Mouse (Mus musculus) thymus, postnatal 4 days (tissue): Measurements from ENCODE around the gene Mat1a.

Experiments used
- DNase-seq: peaks from one replicate; pipeline ENCODE4 v3.0.0; 2021

Gene Mat1a

DNA sequence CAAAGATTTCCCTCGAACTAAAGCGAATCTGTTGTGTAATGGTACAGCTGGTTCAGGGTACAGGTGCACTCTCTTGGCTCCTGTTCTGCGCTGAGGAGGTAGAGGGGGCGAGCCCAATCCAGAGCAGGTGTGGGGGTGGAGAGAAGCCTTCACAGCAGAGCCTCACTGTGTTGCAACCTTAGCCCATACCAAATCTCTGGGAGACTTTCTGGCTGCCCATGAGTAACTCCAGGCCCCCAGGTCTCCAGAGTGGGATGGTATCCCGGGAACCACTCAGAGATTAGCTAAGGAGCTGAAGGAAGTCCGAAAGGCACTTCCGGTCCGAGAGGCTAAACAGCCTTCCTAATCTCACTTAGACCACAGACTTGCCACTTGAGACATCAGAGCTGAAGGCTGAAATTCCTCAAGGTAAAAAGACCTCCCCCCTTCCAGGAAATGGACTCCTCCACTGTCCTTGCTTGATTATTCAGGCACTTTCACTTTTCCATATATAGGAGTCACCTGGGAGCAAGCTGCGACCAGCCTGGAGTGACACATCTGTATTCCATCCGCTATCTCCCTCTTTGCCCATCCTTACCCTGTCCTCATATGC, at the start of gene Mat1a:
Gene Mat1a (plus strand): TSS at position 183 of the 592 bp plus-strand sequence.
- DNase-seq, result no peak

DNA sequence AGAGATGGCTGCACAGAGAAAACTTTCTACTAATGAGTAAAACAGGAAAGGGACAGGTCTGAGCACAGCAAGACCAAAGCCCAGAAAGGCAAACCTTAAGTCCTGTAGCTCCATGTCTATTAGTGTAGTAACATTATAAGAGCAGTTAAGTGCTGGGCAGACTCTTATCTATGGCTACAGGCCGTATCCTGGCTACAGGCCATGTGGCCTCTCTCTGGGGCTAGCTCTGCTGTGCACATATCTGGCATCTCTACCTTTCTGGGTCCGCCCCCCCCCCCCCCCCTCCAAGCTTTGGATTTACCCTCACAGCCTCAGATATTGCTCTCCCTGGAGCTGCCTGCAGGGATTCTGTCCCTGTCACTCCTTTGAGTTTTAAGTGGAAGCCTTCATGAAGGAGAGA, 39.7 kb upstream of the Mat1a start:
- no peak for DNase-seq

DNA sequence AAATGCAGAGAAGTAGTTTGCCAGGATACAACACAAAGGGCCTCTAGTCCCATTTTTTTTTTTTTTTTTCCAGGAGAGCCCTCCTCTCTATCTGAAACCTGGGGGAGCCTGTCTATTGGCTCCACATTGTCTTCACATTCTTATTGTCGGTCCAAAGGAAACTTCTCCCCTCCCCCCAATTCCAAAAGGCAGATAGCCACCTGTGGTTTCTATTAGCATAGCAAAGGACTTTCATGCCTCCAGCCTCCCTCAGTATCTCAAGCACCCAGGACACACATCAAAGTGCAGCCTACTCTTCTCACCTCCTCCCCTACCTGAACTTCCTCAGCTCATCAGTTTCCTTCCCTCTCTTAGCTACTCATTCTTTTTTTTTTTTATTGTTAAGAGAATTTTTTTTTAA, 38.4 kb upstream of the Mat1a start:
- DNase-seq, result no peak

DNA sequence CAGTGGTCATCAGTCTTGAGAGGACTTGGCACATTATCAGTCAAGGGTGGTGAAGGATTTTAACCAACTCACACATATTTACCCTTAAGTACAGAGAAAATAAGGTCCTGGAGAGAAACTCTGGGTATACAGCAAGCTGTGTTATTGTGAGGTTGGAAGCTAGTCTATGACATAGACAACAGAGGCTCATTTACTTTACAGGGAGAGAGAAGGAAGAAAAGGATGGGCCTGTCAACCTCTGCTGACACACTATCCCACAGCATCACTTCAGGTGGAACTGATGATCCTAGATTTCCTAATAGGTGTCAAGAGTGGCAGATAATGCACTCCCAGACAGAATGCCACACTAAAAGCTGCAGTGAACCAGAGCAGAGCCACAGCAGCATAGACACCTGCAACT, 35.7 kb upstream of the Mat1a start, which contains the start of gene Dydc2:
Gene Dydc2 (minus strand): TSS at position 101 of the 400 bp plus-strand sequence.
- no peak for DNase-seq

DNA sequence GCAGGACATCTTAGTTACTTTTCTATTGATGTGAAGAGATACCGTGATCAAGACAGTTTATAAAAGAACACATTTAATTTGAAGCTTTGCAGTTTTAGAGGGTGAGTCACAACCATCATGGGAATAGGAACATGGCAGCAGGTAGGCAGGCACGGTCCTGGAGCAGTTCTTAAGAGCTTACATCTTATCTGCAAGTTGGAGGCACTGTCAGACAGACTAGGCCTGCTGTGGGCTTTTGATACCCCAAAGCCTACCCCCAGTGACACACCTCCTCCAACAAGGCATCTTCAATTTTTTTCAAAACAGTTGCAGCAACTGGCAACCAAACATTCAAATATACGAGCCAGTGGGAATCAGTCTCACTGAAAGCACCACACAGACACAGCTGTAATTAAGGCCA, 34.5 kb upstream of the Mat1a start:
- DNase-seq, result no peak

DNA sequence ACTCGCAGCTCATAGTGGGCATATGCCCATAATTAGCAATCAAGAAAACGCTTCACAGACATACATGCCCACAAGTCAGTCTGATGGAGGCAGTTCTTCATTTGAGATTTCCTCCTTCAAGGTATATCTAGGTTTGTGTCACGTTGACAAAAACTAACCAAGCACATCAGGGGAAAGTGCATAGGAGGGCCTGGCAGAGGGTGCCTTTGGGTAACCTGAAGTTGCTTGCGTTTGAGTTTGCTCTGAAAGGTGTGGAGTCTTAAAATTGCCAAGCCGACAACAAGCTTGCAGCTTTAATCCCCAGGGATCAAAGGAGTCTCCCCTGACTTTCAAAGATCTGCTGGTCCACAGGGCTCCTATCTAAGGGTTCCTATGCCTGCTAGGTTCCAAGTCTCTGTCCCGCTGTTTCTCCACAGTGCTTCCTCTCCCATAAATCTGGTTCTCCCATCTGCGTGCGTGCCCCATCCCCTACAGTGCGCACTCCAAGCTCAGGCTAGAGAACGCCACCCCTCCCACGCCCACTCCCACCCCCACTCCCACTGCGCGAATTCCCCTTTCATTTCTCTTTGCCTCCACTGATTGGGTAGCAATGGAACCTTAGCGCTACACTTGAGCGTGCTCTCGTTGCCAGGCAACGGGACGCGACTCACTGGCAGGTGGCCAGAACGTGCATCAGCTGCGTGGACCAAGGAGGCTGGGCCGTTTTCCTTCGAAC, 32.4 kb upstream of the Mat1a start, which contains the start of gene Dydc1:
Gene Dydc1 (plus strand): TSS at position 683 of the 715 bp plus-strand sequence.
- DNase-seq, result peak; percentile 33

DNA sequence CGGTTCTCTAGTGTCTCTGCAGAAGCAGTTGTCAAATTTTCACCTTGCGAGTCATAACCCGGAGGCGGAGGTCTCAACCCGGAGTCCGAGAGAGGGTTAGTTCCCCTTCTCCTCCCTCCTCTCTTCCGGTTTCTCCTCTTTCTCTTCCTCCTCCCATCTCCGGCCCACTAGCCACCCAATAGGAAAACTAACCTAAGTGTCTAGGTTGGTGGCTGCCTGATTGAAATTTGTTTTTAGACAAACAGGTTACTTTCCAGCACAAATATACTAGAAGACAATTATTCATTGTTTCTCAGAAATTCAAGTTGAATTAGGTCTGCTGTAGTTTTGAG, 31.9 kb upstream of the Mat1a start:
- DNase-seq, result no peak

DNA sequence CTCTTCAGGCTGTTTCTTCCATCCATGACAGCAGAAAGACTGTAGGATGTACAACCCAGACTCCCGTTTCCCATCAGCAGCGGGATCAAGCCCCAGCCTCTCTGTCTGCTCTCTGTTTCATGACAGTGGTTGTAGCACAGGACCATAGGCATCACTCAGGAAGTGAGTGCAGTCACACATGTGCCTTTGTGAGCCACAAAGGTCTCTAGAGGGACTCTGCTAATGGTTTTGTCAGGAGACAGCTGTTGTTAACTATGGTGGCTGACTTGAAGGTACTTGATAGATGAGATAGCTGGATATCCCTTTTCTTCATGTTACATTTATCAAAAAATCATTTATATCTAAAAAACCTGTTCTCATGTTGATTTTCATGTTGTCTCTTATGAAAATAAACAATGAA, 22.4 kb upstream of the Mat1a start:
- no peak for DNase-seq

DNA sequence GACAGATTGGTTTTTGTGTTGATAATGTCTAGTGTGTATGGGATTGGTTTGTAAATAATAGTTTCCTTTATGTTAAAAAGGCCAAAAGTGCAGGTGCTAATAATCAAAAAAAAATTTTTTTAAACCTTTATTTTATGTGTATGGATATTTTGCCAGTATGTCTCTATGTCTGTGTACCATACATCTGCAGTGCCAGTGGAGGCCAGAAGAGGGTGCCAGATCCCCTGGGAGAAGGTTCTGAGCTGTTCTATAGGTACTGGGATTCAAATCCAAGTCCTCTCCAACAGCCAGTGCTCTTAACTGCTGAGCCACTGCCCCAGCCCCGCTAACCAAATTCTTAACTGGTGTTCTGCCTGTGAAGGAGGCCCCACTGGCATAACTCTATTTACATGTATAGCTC, 17.3 kb upstream of the Mat1a start:
- peak; percentile 62 for DNase-seq

DNA sequence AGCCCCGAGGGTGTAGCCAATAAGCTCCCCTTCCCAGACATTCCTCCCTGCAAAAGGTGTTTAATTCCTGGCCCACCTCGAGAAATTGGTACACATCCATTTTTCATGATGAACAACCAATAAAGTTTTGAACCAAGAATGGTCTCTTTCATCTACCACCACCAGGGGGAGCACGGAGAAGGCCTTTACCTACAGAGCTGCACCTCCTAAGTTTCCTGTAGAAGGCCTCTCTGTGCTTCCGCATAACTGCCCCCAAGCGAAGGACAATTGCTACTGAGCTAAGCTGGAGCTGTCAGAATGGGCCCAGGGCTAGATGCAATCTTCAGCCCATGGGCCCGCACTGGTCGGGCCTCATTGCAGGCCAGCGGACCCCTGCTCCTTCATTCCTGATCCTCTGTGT, 14.1 kb upstream of the Mat1a start:
- DNase-seq, result peak; percentile 51

DNA sequence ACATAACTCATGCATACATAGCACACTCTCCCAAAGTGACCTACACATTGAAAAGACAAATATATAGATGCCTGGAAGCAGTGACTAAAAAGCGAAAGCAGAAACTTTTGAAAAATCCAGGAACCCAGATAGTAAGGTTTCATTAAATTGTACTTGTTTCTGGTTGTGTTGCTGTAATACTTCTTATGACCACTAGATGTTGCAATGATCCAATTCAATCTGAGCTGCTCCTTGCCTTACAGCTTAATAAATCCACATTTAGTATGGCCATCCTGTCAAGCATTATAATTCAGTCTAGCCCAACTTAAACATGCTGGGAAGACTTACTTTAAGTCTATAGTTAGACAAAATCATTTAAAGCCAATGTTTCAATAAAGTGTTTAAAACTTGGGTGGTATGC, 10.7 kb upstream of the Mat1a start:
- no peak for DNase-seq

DNA sequence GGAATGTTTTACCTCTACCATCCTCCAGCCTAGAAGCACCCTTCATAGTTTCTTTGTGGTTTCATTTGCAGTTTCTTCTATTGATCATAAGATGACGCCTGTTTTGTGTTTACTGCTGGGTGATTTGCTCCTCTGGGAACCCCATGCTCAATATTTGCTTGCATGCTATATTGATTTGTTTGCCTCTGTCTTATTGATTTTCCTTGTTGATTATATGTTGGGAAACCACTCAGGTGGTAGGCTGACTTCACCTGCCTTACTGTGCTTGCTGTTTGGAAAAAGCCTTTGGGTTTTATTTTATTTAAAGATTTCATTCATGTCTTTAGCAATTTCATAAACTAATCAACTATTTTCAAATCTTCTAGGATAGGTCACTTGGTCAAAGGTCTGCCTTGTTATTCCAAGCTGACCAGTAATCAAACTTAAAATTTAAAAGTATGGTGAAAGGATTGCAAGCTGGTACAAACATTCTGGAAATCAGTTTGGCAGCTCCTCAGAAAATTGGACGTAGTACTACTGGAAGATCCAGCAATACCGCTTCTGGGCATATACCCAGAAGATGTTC, 8.5 kb upstream of the Mat1a start:
- no peak for DNase-seq

DNA sequence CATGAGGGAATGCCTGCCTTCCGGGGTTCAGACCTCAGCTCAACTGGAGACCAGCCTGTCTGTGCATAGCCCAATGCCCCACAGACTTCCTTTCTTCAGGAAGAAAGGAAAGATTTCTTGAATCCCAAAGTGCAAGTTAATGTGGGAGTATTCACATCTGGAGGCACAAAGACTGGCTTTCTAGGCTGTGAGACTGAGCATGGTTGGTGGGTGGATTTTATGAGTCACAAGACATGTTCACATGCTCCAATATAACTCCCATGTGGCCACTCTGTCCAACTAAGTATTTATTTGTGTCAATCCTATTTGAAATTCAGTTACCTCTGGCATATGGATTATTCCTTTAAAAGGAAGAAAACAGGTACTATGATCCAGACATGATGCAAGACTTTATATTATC, 6.1 kb upstream of the Mat1a start:
- DNase-seq, result no peak

DNA sequence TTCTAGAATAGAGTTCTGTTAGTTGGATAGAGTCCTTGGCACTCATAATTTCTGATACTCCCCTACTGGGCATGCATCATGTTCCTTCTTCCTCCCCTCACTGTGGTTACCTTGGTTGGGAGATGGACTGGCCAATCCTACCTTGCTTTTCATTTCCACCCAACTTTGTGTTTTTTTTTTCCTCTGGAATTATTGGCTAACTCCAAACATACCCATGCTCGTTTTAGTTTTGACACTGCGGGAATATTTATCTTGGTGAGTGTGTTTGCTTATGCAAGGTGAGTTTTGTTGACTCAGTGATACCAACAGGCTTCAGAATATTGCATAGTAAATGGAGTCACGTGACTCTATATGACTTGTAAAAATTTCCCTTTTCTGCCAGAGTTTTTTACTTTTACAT, 4.1 kb upstream of the Mat1a start:
- DNase-seq, result no peak

DNA sequence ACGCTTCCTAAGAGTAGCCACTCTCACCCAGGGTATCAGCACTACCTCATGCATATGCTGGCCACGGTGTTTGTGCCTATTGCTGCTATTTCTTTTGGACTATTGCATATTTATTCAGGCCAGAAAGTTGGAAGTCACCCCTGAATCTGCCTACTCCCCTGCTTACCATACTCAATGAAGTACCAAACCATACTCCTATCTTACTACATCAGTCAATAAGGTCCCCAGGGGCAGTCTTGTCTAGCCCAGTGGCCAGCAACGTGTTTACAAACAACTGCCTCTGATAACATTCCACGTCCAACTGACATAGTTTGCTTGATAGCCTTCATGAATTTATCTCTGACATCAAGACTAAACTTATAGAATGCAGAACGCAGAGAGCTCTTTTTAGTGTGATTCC, 3.6 kb upstream of the Mat1a start:
- DNase-seq, result no peak

DNA sequence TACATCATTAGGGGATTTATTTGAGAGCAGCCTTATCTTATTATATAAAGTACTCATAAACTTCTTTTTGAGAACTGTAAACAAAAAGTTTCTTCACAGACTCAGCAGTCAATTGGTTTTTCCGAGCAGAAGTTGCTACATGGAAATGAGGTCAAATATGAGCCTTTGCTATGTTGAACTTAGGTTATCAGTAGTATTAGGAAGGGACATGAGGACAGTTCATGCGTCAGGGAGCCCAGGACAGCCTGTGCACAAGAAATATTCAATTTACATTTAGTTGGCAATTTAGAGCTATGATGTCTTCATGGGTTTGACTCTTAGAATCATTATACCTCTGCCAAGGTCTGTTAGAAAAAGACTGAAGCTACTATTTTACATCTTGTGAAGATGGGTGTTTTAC, 2.6 kb upstream of the Mat1a start:
- no peak for DNase-seq

DNA sequence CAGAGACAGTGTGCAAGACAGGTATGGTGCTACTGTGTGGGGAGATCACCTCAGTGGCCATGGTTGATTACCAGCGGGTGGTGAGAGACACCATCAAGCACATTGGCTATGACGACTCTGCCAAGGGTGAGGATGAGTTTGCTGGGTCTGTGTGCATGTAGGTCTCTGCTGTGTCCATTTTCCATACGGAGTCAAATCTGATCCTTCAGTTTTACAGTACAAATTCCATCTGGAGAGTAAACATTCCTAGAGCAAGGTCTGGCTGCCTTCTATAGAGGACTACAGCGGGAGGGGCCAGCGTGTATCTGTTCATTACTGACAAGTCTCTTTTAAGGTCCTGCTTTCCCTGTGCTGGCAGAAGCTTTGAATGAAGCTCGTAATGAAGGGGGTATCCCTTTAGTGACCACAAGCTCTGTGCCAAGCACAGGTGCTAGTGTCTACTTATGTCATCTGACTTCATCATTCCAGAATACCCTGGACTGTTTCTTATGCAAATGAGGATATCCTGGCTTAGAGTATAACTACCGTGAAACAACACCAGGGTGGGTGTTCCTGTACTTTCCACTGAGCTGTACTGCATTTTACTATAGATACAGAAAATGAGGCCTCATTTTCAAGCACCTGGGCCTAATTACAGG, 6.3 kb downstream of the Mat1a start:
- no peak for DNase-seq

DNA sequence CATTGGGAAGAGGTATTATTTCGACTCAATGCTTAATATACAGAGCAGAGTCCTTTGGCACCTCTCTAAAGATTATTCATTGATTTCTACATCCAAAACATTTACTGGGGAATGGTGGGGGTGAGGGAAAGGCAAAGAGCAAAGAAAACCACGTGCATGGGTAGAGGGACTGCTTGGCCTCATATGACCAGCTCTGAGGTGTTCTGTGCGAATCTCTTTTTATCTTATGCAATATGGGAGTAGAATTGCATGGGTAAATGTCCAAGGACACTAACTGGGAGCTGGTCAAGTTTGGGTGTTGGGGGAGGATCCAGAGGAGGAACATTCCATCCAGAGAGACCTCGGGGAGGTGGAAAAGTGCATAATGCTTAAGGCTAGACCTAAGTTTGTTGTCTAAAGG, 8.1 kb downstream of the Mat1a start:
- no peak for DNase-seq

DNA sequence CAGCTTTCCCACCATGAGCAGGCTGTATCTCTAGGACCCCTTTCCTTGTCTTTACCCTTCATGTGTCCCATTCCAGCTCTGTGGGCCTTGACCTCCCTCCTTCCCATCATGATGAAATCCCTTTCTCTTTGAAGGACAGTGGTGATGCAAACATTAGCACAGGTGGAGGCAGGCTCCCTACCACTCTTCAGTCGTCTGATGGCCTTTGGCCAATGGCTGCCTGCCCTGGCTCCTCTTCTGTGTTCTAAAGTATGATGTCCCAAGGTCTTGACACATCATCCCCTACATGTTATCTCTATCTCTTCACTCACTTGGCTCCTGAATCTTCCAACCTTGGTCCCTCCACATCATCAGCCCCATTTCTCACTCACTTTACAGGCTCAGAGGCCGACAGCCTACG, 11.4 kb downstream of the Mat1a start:
- no peak for DNase-seq

DNA sequence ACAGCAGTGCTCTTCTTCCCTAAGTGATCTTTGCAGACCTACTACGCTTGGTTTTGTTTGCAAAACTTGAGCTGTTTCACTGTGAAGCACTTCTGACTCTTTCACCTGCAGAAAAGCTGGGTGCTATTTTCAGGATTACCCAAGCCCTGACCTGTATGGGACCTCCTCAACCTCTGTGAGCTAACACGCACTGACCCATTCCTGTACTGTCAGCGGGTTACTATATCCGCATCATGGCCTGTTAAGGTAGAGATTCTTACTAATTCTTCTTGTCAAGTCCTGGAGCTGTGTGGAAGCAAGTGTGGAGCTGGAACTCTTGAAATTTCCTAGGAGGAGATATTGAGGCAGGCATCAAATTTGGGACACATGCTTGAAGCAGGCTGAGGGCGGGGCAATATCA, 19.8 kb downstream of the Mat1a start:
- no peak for DNase-seq

DNA sequence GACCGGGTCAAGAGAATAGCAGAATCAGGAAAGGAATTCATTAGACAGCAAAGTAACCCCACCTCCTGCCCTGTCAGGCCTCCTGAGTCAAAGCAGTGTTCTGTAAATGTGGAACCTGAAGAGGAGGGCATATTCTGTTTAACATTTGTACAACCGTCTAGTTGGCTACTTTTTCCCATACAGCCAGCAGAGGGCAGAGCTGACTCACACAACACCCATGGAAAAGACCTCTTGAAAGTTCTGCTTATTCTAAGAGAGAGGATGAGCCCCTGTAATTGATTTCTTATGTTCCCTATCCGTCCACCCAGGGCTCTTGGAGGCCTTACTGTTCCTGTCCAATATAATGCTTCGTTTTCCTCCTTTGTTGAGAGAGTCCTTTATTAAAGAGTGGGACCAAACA, 23.2 kb downstream of the Mat1a start:
- peak; percentile 9 for DNase-seq

DNA sequence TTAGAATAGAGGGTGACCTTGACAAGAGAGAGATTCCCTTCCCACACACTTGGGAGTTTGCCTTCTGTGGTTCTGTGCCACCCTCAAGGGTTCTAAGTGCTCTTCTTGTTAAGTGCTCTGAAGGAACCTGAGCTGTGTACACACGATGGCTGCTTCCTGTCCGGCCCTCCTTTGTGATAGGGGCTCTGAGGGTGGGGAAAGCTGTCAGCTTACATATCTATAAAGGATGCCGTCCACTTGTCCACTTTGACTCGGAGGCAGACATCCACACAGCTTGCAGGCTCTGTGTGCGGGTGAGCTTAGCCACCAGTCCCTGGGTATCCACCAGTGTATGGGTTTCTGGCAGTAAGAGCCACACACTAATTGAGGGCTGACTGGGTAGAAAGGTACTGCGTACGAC, 26.7 kb downstream of the Mat1a start, which contains the start of gene Sftpa1:
Gene Sftpa1 (plus strand): TSS at position 243 of the 400 bp plus-strand sequence.
- DNase-seq, result no peak

DNA sequence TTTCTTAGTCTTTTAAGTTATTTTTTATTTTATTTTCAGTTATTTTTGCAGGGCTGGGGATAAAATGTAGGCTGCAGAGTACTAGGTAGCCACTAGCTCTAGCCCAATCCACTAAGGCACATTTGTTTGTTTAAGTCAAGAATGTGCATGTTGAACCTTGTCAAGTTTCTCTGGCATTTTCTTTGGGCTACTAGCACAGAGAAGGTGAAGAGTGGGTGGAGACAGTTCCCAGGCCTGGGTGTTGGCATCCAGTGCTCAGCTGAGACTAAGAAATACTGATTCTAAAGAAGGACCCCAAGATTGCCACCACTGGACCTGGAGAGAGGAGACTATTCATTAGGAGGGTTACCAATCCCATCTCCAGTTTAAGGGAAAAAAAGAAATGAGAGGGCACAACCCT, 32.2 kb downstream of the Mat1a start:
- no peak for DNase-seq

DNA sequence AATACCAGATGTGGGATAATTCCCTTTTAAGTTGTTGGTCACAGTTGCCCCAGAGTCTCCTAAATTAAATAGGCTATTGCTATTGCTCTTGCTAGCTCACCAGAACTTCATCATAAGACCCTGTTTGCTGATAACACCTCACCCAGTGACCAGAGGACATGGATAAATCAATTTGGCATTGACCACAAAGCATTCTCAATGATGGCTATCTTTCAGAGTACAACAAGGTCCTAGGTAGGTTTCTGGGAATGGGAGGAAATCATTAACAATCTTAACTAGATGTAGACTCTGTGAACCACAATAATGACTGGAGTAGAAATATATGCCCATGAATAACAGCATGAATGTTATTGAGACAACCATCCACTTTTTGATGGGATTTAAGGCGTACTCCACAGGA, 35.9 kb downstream of the Mat1a start:
- no peak for DNase-seq
